Mouse (Mus musculus): Measurements from ENCODE around the gene Bmp8b. TPM values are rescaled to one million over a fixed set of nuclear protein-coding genes. Genes with fewer than 3 reads are reported as not detected.
"Not testable (repeated sequence)": the region's sequence is repeated elsewhere in the genome, so short reads cannot be mapped to it uniquely, and the experiment has no call there.

The Bmp8b gene
- polyA plus RNA-seq, 1 experiment, result 0.15 TPM

- Histone ChIP-seq H3K27ac (ENCODE audit: insufficient read depth, low read length) (no peak overlapping the region), H3K4me3 (ENCODE audit: insufficient read depth, low read length) (no peak overlapping the region), H3K4me1 (ENCODE audit: control insufficient read depth, insufficient read depth, low read length) (no peaks in the 10 kb centered on the region; the same call in 1 of the 2 replicates)
- no peak for TF ChIP-seq POLR2A (IDR thresholded peaks at IDR 0.05; ENCODE audit: extremely low read depth, insufficient read depth, low read length)
- no peak for TF ChIP-seq CTCF (IDR thresholded peaks at IDR 0.05; ENCODE audit: extremely low read depth, insufficient read depth, low read length)
Observed at GRCm38 (mm10) chr4:123137551-123137950, 32.6 kb downstream of the Bmp8b start.

- TF ChIP-seq POLR2A (IDR thresholded peaks at IDR 0.05; ENCODE audit: extremely low read depth, insufficient read depth, low read length) (peak; percentile 86), CTCF (IDR thresholded peaks at IDR 0.05; ENCODE audit: extremely low read depth, insufficient read depth, low read length) (no peak)
- H3K27ac ChIP-seq (ENCODE audit: insufficient read depth, low read length), result no peak within 1 kb of the TSS
- no peaks in the 10 kb centered on the region; the same call in 1 of the 2 replicates for H3K4me1 ChIP-seq (ENCODE audit: control insufficient read depth, insufficient read depth, low read length)
- H3K4me3 ChIP-seq (ENCODE audit: insufficient read depth, low read length), result peak within 1 kb of the TSS; percentile 81
Observed at GRCm38 (mm10) chr4:123139513-123140154, 34.7 kb downstream of the Bmp8b start, which contains the start of gene Ppie. Gene Ppie, minus strand, starts transcription at chr4:123139951.

- Histone ChIP-seq H3K27ac (ENCODE audit: insufficient read depth, low read length) (peak overlapping the region; percentile 66; the same call in 1 of the 2 replicates), H3K4me3 (ENCODE audit: insufficient read depth, low read length) (no peak overlapping the region), H3K4me1 (ENCODE audit: control insufficient read depth, insufficient read depth, low read length) (peaks cover 3% of the 10 kb centered on the region; the same call in 1 of the 2 replicates)
- TF ChIP-seq POLR2A (IDR thresholded peaks at IDR 0.05; ENCODE audit: extremely low read depth, insufficient read depth, low read length) (no peak), CTCF (IDR thresholded peaks at IDR 0.05; ENCODE audit: extremely low read depth, insufficient read depth, low read length) (no peak)
Observed at GRCm38 (mm10) chr4:123147446-123148150, 42.6 kb downstream of the Bmp8b start.

- Histone ChIP-seq H3K27ac (ENCODE audit: insufficient read depth, low read length) (no peak overlapping the region), H3K4me1 (ENCODE audit: control insufficient read depth, insufficient read depth, low read length) (peaks cover 5% of the 10 kb centered on the region; the same call in 1 of the 2 replicates), H3K4me3 (ENCODE audit: insufficient read depth, low read length) (no peak overlapping the region)
- TF ChIP-seq POLR2A (IDR thresholded peaks at IDR 0.05; ENCODE audit: extremely low read depth, insufficient read depth, low read length) (no peak), CTCF (IDR thresholded peaks at IDR 0.05; ENCODE audit: extremely low read depth, insufficient read depth, low read length) (no peak)
Observed at GRCm38 (mm10) chr4:123152003-123152402, 47.0 kb downstream of the Bmp8b start.

- no peak overlapping the region for H3K27ac ChIP-seq (ENCODE audit: insufficient read depth, low read length)
- no peak overlapping the region for H3K4me3 ChIP-seq (ENCODE audit: insufficient read depth, low read length)
- TF ChIP-seq CTCF (IDR thresholded peaks at IDR 0.05; ENCODE audit: extremely low read depth, insufficient read depth, low read length) (no peak), POLR2A (IDR thresholded peaks at IDR 0.05; ENCODE audit: extremely low read depth, insufficient read depth, low read length) (no peak)
- peaks cover 2% of the 10 kb centered on the region; the same call in 1 of the 2 replicates for H3K4me1 ChIP-seq (ENCODE audit: control insufficient read depth, insufficient read depth, low read length)
Observed at GRCm38 (mm10) chr4:123152976-123153375, 48.0 kb downstream of the Bmp8b start.

GRCm38 (mm10) chr4:123155004-123155403 lies 50.0 kb downstream of the Bmp8b start:
- H3K27ac ChIP-seq (ENCODE audit: insufficient read depth, low read length), result no peak overlapping the region
- H3K4me3 ChIP-seq (ENCODE audit: insufficient read depth, low read length), result no peak overlapping the region
- peaks cover 2% of the 10 kb centered on the region; the same call in 1 of the 2 replicates for H3K4me1 ChIP-seq (ENCODE audit: control insufficient read depth, insufficient read depth, low read length)
- TF ChIP-seq POLR2A (IDR thresholded peaks at IDR 0.05; ENCODE audit: extremely low read depth, insufficient read depth, low read length), result no peak
- 0 out of 2 replicates have a peak, but pooled peaks have one; percentile 25 for TF ChIP-seq CTCF (IDR thresholded peaks at IDR 0.05; ENCODE audit: extremely low read depth, insufficient read depth, low read length)

GRCm38 (mm10) chr4:123155427-123155826 lies 50.5 kb downstream of the Bmp8b start:
- Histone ChIP-seq H3K4me1 (ENCODE audit: control insufficient read depth, insufficient read depth, low read length) (peaks cover 2% of the 10 kb centered on the region; the same call in 1 of the 2 replicates), H3K4me3 (ENCODE audit: insufficient read depth, low read length) (no peak overlapping the region), H3K27ac (ENCODE audit: insufficient read depth, low read length) (no peak overlapping the region)
- TF ChIP-seq CTCF (IDR thresholded peaks at IDR 0.05; ENCODE audit: extremely low read depth, insufficient read depth, low read length), result no peak
- no peak for TF ChIP-seq POLR2A (IDR thresholded peaks at IDR 0.05; ENCODE audit: extremely low read depth, insufficient read depth, low read length)

- Histone ChIP-seq H3K27ac (ENCODE audit: insufficient read depth, low read length) (no peak overlapping the region), H3K4me1 (ENCODE audit: control insufficient read depth, insufficient read depth, low read length) (peaks cover 2% of the 10 kb centered on the region; the same call in 1 of the 2 replicates), H3K4me3 (ENCODE audit: insufficient read depth, low read length) (no peak overlapping the region)
- TF ChIP-seq CTCF (IDR thresholded peaks at IDR 0.05; ENCODE audit: extremely low read depth, insufficient read depth, low read length), result no peak
- no peak for TF ChIP-seq POLR2A (IDR thresholded peaks at IDR 0.05; ENCODE audit: extremely low read depth, insufficient read depth, low read length)
Observed at GRCm38 (mm10) chr4:123155840-123156239, 50.9 kb downstream of the Bmp8b start.

- no peak overlapping the region for H3K4me3 ChIP-seq (ENCODE audit: insufficient read depth, low read length)
- peaks cover 5% of the 10 kb centered on the region; the same call in 1 of the 2 replicates for H3K4me1 ChIP-seq (ENCODE audit: control insufficient read depth, insufficient read depth, low read length)
- no peak overlapping the region for H3K27ac ChIP-seq (ENCODE audit: insufficient read depth, low read length)
- TF ChIP-seq CTCF (IDR thresholded peaks at IDR 0.05; ENCODE audit: extremely low read depth, insufficient read depth, low read length) (no peak), POLR2A (IDR thresholded peaks at IDR 0.05; ENCODE audit: extremely low read depth, insufficient read depth, low read length) (no peak)
Observed at GRCm38 (mm10) chr4:123160571-123160970, 55.6 kb downstream of the Bmp8b start.

GRCm38 (mm10) chr4:123161251-123161650 lies 56.3 kb downstream of the Bmp8b start:
- H3K27ac ChIP-seq (ENCODE audit: insufficient read depth, low read length); H3K4me3 ChIP-seq (ENCODE audit: insufficient read depth, low read length); H3K4me1 ChIP-seq (ENCODE audit: control insufficient read depth, insufficient read depth, low read length): not testable (repeated sequence)
